Mouse (Mus musculus) liver, postnatal 0 days (tissue): ENCODE measurements around the gene Ampd3.

Experiments
- CTCF ChIP-seq: sonication (generic); IDR thresholded peaks from 2 replicates; pipeline ENCODE4 v1.5.1; 2016; ENCODE audit warnings: antibody characterized with exemption, low read depth
- EP300 ChIP-seq: IDR thresholded peaks from 2 replicates; pipeline ENCODE4 v1.6.1; 2016; ENCODE audit warnings: antibody characterized with exemption, low read depth, mild to moderate bottlenecking

DNA sequence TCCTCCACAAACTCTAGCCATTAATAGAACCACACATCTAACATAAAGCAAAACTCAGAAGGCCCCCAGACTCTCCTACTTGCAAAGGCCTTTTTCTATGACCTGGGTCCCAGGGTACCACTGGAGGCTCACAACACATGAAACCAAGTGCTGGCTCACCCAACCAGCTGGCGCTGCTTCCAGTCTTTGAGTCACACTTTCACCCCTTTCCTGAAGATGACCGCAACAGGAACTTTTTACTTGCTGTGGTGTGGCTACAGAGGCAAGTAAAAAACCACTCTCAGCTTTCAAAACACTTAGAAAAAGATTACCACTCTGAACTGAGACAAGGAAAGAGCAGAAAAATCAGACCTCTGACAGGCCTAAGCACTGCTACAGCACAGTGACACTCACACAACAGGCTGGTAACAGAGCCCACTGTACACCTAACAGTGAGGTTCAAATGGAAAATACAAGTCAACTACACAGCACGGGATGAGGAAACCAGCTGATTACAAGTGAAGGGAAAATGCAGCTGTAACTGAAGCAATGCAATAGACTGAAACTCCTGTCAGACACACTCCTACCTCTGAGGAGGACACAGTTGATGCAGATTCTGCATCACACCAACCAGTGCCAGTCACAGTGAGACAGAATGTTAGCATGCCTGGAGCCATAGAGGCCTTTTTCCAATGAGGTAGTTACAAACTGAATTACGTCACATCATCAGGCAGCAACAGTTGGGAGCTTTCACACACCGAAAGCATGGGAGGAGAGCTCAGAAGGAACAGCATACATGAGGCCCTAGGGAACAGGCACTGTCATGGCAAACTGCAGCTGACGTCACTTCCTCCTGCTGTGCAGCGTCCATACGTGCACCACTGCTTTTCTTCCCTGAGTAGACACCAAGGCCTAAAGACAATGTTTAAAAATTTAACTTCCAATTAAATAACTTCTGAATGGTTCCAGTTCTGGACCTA lies 56.3 kb downstream of the Ampd3 start:
- TF ChIP-seq EP300, result no peak
- no peak for TF ChIP-seq CTCF
